Mouse (Mus musculus) CH12.LX (cell line): ENCODE measurements around the gene Dennd2a.

ENCODE experiments used
- CTCF ChIP-seq, 2 experiments: IDR thresholded peaks in 1 of 2; conservative IDR thresholded peaks in 1 of 2; 2 replicates each; pipeline ENCODE4 v1.5.1; 2011 to 2012; ENCODE audit warnings: low read depth in 2 of 2, low read length in 2 of 2, improper control_type of control experiment in 1 of 2, inconsistent platforms in 1 of 2, mild to moderate bottlenecking in 1 of 2, moderate library complexity in 1 of 2
- EP300 ChIP-seq: IDR thresholded peaks from 2 replicates; pipeline ENCODE4 v1.6.1; 2011; ENCODE audit warnings: low read length, improper control_type of control experiment
- JUND ChIP-seq: conservative IDR thresholded peaks from 2 replicates; pipeline ENCODE4 v1.6.1; 2011; ENCODE audit warnings: low read depth, low read length, improper control_type of control experiment
- MYC ChIP-seq: IDR thresholded peaks from 2 replicates; pipeline ENCODE4 v1.6.1; 2011; ENCODE audit warnings: low read depth, mild to moderate bottlenecking, improper control_type of control experiment, low read length
- NRF1 ChIP-seq: IDR thresholded peaks from 2 replicates; pipeline ENCODE4 v1.6.1; 2014; ENCODE audit warnings: low read depth, mild to moderate bottlenecking, inconsistent platforms, low read length, improper control_type of control experiment, moderate library complexity
- POLR2A ChIP-seq: IDR thresholded peaks from 2 replicates; pipeline ENCODE4 v1.6.1; 2011; ENCODE audit warnings: low read depth, mild to moderate bottlenecking, improper control_type of control experiment, low read length
- POLR2AphosphoS2 ChIP-seq: IDR thresholded peaks from 2 replicates; pipeline ENCODE4 v1.6.1; 2011; ENCODE audit warnings: low read depth, low read length, improper control_type of control experiment
- RAD21 ChIP-seq: IDR thresholded peaks from 2 replicates; pipeline ENCODE4 v1.6.1; 2011; ENCODE audit warnings: low read depth, mild to moderate bottlenecking, low read length, improper control_type of control experiment, moderate library complexity
- UBTF ChIP-seq: IDR thresholded peaks from 2 replicates; pipeline ENCODE4 v1.6.1; 2012; ENCODE audit warnings: low read depth, mild to moderate bottlenecking, inconsistent platforms, low read length, improper control_type of control experiment, moderate library complexity
- ZKSCAN1 ChIP-seq: IDR thresholded peaks from 2 replicates; pipeline ENCODE4 v1.6.1; 2012; ENCODE audit warnings: low read depth, inconsistent platforms, low read length, improper control_type of control experiment, borderline replicate concordance
- ZNF384 ChIP-seq: IDR thresholded peaks from 2 replicates; pipeline ENCODE4 v1.6.1; 2012; ENCODE audit warnings: low read depth, low read length, improper control_type of control experiment, inconsistent platforms

- no peak for TF ChIP-seq ZNF384
- TF ChIP-seq CTCF (conservative IDR thresholded peaks at IDR 0.05 in 1 of 2, IDR thresholded peaks at IDR 0.05 in 1 of 2; ENCODE audit: low read depth in 2 of 2, low read length in 2 of 2), result no peak
- TF ChIP-seq POLR2A, result no peak
- no peak for TF ChIP-seq EP300
- TF ChIP-seq MYC, result no peak
- TF ChIP-seq NRF1, result no peak
- no peak for TF ChIP-seq POLR2AphosphoS2
- no peak for TF ChIP-seq JUND
- no peak for TF ChIP-seq UBTF
- TF ChIP-seq ZKSCAN1, result no peak
- no peak for TF ChIP-seq RAD21
Observed at GRCm38 (mm10) chr6:39540563-39540962, 17.1 kb downstream of the Dennd2a start.
